Mouse (Mus musculus) neural tube, embryonic 15.5 days (tissue): ENCODE measurements around the gene Arhgap45. TPM values are rescaled to one million over a fixed set of nuclear protein-coding genes. Genes with fewer than 3 reads are reported as not detected.

Source experiments
- ATAC-seq: fragments of 200-750 bp; cut with Nextera tagmentation; 2 replicates; pipeline ENCODE4 v1.8.0; 2017; ENCODE audit warnings: mild to moderate bottlenecking, moderate TSS enrichment, moderate library complexity; ENCODE audit not compliant: low FRiP score
- H3K27ac ChIP-seq: fragments of 300-500 bp; sonication (generic); replicated peaks from 2 replicates; pipeline ENCODE4 v1.5.1; 2015; ENCODE audit warnings: mild to moderate bottlenecking, inconsistent platforms
- H3K27me3 ChIP-seq: fragments of 300-500 bp; sonication (generic); replicated peaks from 2 replicates; pipeline ENCODE4 v1.6.1; 2015; ENCODE audit warnings: inconsistent platforms
- H3K36me3 ChIP-seq: fragments of 300-500 bp; sonication (generic); 2 replicates; pipeline ENCODE4 v1.6.1; 2015; ENCODE audit warnings: inconsistent platforms
- H3K4me1 ChIP-seq: fragments of 300-500 bp; sonication (generic); 2 replicates; pipeline ENCODE4 v1.6.1; 2015; ENCODE audit warnings: inconsistent platforms
- H3K4me2 ChIP-seq: fragments of 300-500 bp; sonication (generic); 2 replicates; pipeline ENCODE4 v1.6.1; 2015; ENCODE audit warnings: inconsistent platforms, mild to moderate bottlenecking, moderate library complexity
- H3K4me3 ChIP-seq: fragments of 300-500 bp; sonication (generic); replicated peaks from 2 replicates; pipeline ENCODE4 v1.5.1; 2015; ENCODE audit warnings: mild to moderate bottlenecking, inconsistent platforms
- H3K9ac ChIP-seq: fragments of 300-500 bp; sonication (generic); replicated peaks from 2 replicates; pipeline ENCODE4 v1.6.1; 2015; ENCODE audit warnings: mild to moderate bottlenecking, inconsistent platforms
- H3K9me3 ChIP-seq: fragments of 300-500 bp; sonication (generic); replicated peaks from 2 replicates; pipeline ENCODE4 v1.6.1; 2016; ENCODE audit warnings: inconsistent platforms
- WGBS: fragments of 180-500 bp; shearing (Covaris S2); methylation state at CpG from one replicate; pipeline ENCODE4 v1.1.7; 2015; ENCODE audit warnings: mixed read lengths; 5-methylcytosine and 5-hydroxymethylcytosine counted together
- polyA plus RNA-seq: library from polyadenylated mRNA; unstranded; fragments of >200 nt; fragmentation: Nextera tagmentation; extraction: Ambion mirVana; gene quantifications from 2 replicates; pipeline ENCODE4 v1.2.1, GENCODE M21; 2015

Gene Arhgap45
- polyA plus RNA-seq, 1 experiment from 2014 or later: 2.0 TPM

GRCm38 (mm10) chr10:79977324-79977723 is 39.1 kb upstream of the Arhgap45 start:
- Histone ChIP-seq H3K4me2 (no peak overlapping the region), H3K9ac (no peak overlapping the region), H3K9me3 (no peaks in the 10 kb centered on the region), H3K36me3 (peaks cover 45% of the 10 kb centered on the region), H3K27ac (no peak overlapping the region), H3K4me1 (peaks cover 22% of the 10 kb centered on the region), H3K4me3 (no peak overlapping the region), H3K27me3 (peaks cover 5% of the 10 kb centered on the region)
- 80% methylated on average over 28 of the region's 28 CpGs for WGBS
- no peak for ATAC-seq

- WGBS: 96% methylated on average over 21 of the region's 21 CpGs
- peaks cover 45% of the 10 kb centered on the region for H3K36me3 ChIP-seq
- H3K4me1 ChIP-seq: peaks cover 29% of the 10 kb centered on the region
These were observed 38.4 kb upstream of the Arhgap45 start for GRCm38 (mm10) chr10:79978061-79978460.

GRCm38 (mm10) chr10:79979401-79980155 is 36.9 kb upstream of the Arhgap45 start:
- Histone ChIP-seq H3K4me3 (no peak overlapping the region), H3K9ac (no peak overlapping the region), H3K4me2 (no peak overlapping the region), H3K9me3 (no peaks in the 10 kb centered on the region), H3K36me3 (peaks cover 45% of the 10 kb centered on the region), H3K4me1 (peaks cover 35% of the 10 kb centered on the region), H3K27ac (no peak overlapping the region), H3K27me3 (no peaks in the 10 kb centered on the region)
- 95% methylated on average over 22 of the region's 22 CpGs for WGBS
- ATAC-seq: no peak

More at GRCm38 (mm10) chr10:79978061-79978460, 38.4 kb upstream of the Arhgap45 start:
- H3K27ac ChIP-seq: no peak overlapping the region
- no peak overlapping the region for H3K4me2 ChIP-seq
- H3K9ac ChIP-seq: no peak overlapping the region
- no peak for ATAC-seq
- no peak overlapping the region for H3K4me3 ChIP-seq
- no peaks in the 10 kb centered on the region for H3K9me3 ChIP-seq
- H3K27me3 ChIP-seq: no peaks in the 10 kb centered on the region; the same call in 1 of the 2 replicates

GRCm38 (mm10) chr10:79983205-79983604 is 33.2 kb upstream of the Arhgap45 start:
- WGBS: 77% methylated on average over 5 of the region's 5 CpGs
- Histone ChIP-seq H3K4me3 (peak overlapping the region; percentile 61), H3K9me3 (no peaks in the 10 kb centered on the region), H3K4me1 (peaks cover 58% of the 10 kb centered on the region), H3K27me3 (peaks cover 12% of the 10 kb centered on the region), H3K9ac (peak overlapping the region; percentile 79), H3K27ac (peak overlapping the region; percentile 98), H3K4me2 (peak overlapping the region; percentile 96), H3K36me3 (peaks cover 12% of the 10 kb centered on the region)
- ATAC-seq: no peak

- peak overlapping the region; percentile 61 for H3K4me3 ChIP-seq
- H3K4me2 ChIP-seq: peak overlapping the region; percentile 96
- H3K9me3 ChIP-seq: no peaks in the 10 kb centered on the region
- H3K36me3 ChIP-seq: peaks cover 8% of the 10 kb centered on the region
- H3K9ac ChIP-seq: peak overlapping the region; percentile 79
- H3K27ac ChIP-seq: peak overlapping the region; percentile 98
- peaks cover 16% of the 10 kb centered on the region for H3K27me3 ChIP-seq
- H3K4me1 ChIP-seq: peaks cover 62% of the 10 kb centered on the region
- under 1% methylated on average over 19 of the region's 21 CpGs for WGBS
- no peak for ATAC-seq
These were observed 32.8 kb upstream of the Arhgap45 start for GRCm38 (mm10) chr10:79983670-79984069.

GRCm38 (mm10) chr10:79984195-79984816 is 32.1 kb upstream of the Arhgap45 start, which contains the start of gene Tmem259:
Gene Tmem259 (minus strand): TSS chr10:79984330.
- peaks cover 65% of the 10 kb centered on the region for H3K4me1 ChIP-seq
- under 1% methylated on average over 45 of the region's 49 CpGs for WGBS
- H3K4me3 ChIP-seq: peak within 1 kb of the TSS; percentile 61

GRCm38 (mm10) chr10:79984871-79985270 is 31.6 kb upstream of the Arhgap45 start:
- peak overlapping the region; percentile 61 for H3K4me3 ChIP-seq
- peak overlapping the region; percentile 79 for H3K9ac ChIP-seq
- 0% methylated on average over 22 of the region's 22 CpGs for WGBS
- H3K9me3 ChIP-seq: no peaks in the 10 kb centered on the region
- peaks cover 28% of the 10 kb centered on the region for H3K27me3 ChIP-seq
- peak; percentile 95 for ATAC-seq
- peak overlapping the region; percentile 98 for H3K27ac ChIP-seq
- no peaks in the 10 kb centered on the region for H3K36me3 ChIP-seq
- H3K4me1 ChIP-seq: peaks cover 65% of the 10 kb centered on the region
- peak overlapping the region; percentile 96 for H3K4me2 ChIP-seq

More at GRCm38 (mm10) chr10:79984195-79984816, 32.1 kb upstream of the Arhgap45 start, which contains the start of gene Tmem259:
- H3K27me3 ChIP-seq: peaks cover 23% of the 10 kb centered on the region
- no peaks in the 10 kb centered on the region for H3K9me3 ChIP-seq
- peak within 1 kb of the TSS; percentile 98 for H3K27ac ChIP-seq
- ATAC-seq: peak; percentile 81
- H3K36me3 ChIP-seq: peaks cover 1% of the 10 kb centered on the region; the same call in 1 of the 2 replicates
- H3K9ac ChIP-seq: peak within 1 kb of the TSS; percentile 79
- H3K4me2 ChIP-seq: peak within 1 kb of the TSS; percentile 96

GRCm38 (mm10) chr10:79985334-79986231 is 30.9 kb upstream of the Arhgap45 start:
- Histone ChIP-seq H3K4me1 (peaks cover 61% of the 10 kb centered on the region), H3K36me3 (no peaks in the 10 kb centered on the region), H3K9ac (peak overlapping the region; percentile 62), H3K27me3 (peaks cover 32% of the 10 kb centered on the region), H3K4me3 (peak overlapping the region; percentile 61), H3K27ac (peak overlapping the region; percentile 98), H3K9me3 (no peaks in the 10 kb centered on the region), H3K4me2 (peak overlapping the region; percentile 96)
- peak; percentile 26; the same call in 1 of the 2 replicates for ATAC-seq
- 2% methylated on average over 35 of the region's 35 CpGs for WGBS

GRCm38 (mm10) chr10:79986232-79986878 is 30.1 kb upstream of the Arhgap45 start:
- Histone ChIP-seq H3K36me3 (no peaks in the 10 kb centered on the region), H3K27me3 (peaks cover 38% of the 10 kb centered on the region), H3K4me1 (peaks cover 54% of the 10 kb centered on the region), H3K9me3 (no peaks in the 10 kb centered on the region), H3K27ac (peak overlapping the region; percentile 98), H3K4me3 (peak overlapping the region; percentile 61), H3K4me2 (peak overlapping the region; percentile 96), H3K9ac (peak overlapping the region; percentile 62)
- ATAC-seq: no peak
- 46% methylated on average over 6 of the region's 6 CpGs for WGBS

- no peaks in the 10 kb centered on the region for H3K9me3 ChIP-seq
- peaks cover 48% of the 10 kb centered on the region for H3K4me1 ChIP-seq
- H3K4me3 ChIP-seq: peak overlapping the region; percentile 45; the same call in 1 of the 2 replicates
- H3K27me3 ChIP-seq: peaks cover 38% of the 10 kb centered on the region
- peak overlapping the region; percentile 62 for H3K4me2 ChIP-seq
- no peak for ATAC-seq
- peak overlapping the region; percentile 35; the same call in 1 of the 2 replicates for H3K27ac ChIP-seq
- H3K36me3 ChIP-seq: 0 out of 2 replicates have a peak, but pooled peaks cover 2% of the 10 kb centered on the region
- H3K9ac ChIP-seq: no peak overlapping the region; the same call in 1 of the 2 replicates
- 2% methylated on average over 11 of the region's 11 CpGs for WGBS
These were observed 29.5 kb upstream of the Arhgap45 start for GRCm38 (mm10) chr10:79986963-79987362.
